ENCODE assay signal across 8 mouse cellular contexts in genomic region chr3:94456529-94457000, GRCm38 (mm10). TPM values are rescaled to one million over a fixed set of nuclear protein-coding genes. Genes with fewer than 3 reads are reported as not detected.
DNase-seq lines count a peak whose midpoint lies in the region; ATAC-seq lines count a peak whose summit lies in the region.

No protein-coding gene starts in this region.

- peak; percentile 86 for DNase-seq in layer of hippocampus, adult 11-12 months (ENCODE audit: low spot score)
- DNase-seq in layer of hippocampus, adult 9-10 months (ENCODE audit: low spot score): no peak
- peak; percentile 98 for DNase-seq in embryo, embryonic 10.5 days (ENCODE audit: low spot score)
- DNase-seq in gastrocnemius, postnatal 25 days: peak; percentile 56
- DNase-seq in intestine, embryonic 14.5 days (ENCODE audit: low spot score): peak; percentile 92
- peak; percentile 78 to 80 for DNase-seq in left cerebral cortex, postnatal 36 days (ENCODE audit: low spot score in 2 of 2)
- peak; percentile 98 for DNase-seq in midbrain, embryonic 11.5 days (ENCODE audit: low spot score, missing footprints)
- DNase-seq in right cerebral cortex, postnatal 4 days: peak; percentile 80

- peak; percentile 85 for ATAC-seq in intestine, embryonic 14.5 days (replicated peaks; ENCODE audit: low FRiP score, low TSS enrichment, low read depth)
- peak; percentile 94 for ATAC-seq in midbrain, embryonic 11.5 days (ENCODE audit: low FRiP score)

- H3K4me1 ChIP-seq in intestine, embryonic 14.5 days (replicated peaks; ENCODE audit: control insufficient read depth, insufficient read depth, low read length): no peaks in the 10 kb centered on the region
- H3K4me1 ChIP-seq in midbrain, embryonic 11.5 days (ENCODE audit: control insufficient read depth, insufficient read depth, low read length): no peaks in the 10 kb centered on the region

- H3K27ac ChIP-seq in intestine, embryonic 14.5 days (ENCODE audit: low read depth): no peak overlapping the region
- no peak overlapping the region for H3K27ac ChIP-seq in midbrain, embryonic 11.5 days (ENCODE audit: low read depth, low read length)

- no peak overlapping the region for H3K9ac ChIP-seq in intestine, embryonic 14.5 days (ENCODE audit: low read length)
- peak overlapping the region; percentile 20; the same call in 1 of the 2 replicates for H3K9ac ChIP-seq in midbrain, embryonic 11.5 days (ENCODE audit: low read length)

- H3K9me3 ChIP-seq in intestine, embryonic 14.5 days (ENCODE audit: control insufficient read depth, low read length): no peaks in the 10 kb centered on the region
- no peaks in the 10 kb centered on the region for H3K9me3 ChIP-seq in midbrain, embryonic 11.5 days (ENCODE audit: control insufficient read depth, low read length)

- no peaks in the 10 kb centered on the region for H3K27me3 ChIP-seq in intestine, embryonic 14.5 days (replicated peaks; ENCODE audit: control insufficient read depth, insufficient read depth, low read length)
- no peaks in the 10 kb centered on the region for H3K27me3 ChIP-seq in midbrain, embryonic 11.5 days (ENCODE audit: control insufficient read depth, insufficient read depth, low read length)

- WGBS in intestine, embryonic 14.5 days: 3% methylated on average over 12 of the region's 12 CpGs
- 3% methylated on average over 12 of the region's 12 CpGs for WGBS in midbrain, embryonic 11.5 days

- H3K36me3 ChIP-seq in intestine, embryonic 14.5 days (ENCODE audit: control insufficient read depth, insufficient read depth, low read length): no peaks in the 10 kb centered on the region
- H3K36me3 ChIP-seq in midbrain, embryonic 11.5 days (ENCODE audit: control insufficient read depth, insufficient read depth, low read length): no peaks in the 10 kb centered on the region

- intact Hi-C loops in left cerebral cortex, postnatal 36 days (cut with DNase I): loop anchor here (1.0 kb wide), 1 partner anchor 46 kb away; no protein-coding TSS in a partner anchor

- peak overlapping the region; percentile 45 for H3K4me2 ChIP-seq in intestine, embryonic 14.5 days (ENCODE audit: low read length)
- H3K4me2 ChIP-seq in midbrain, embryonic 11.5 days: peak overlapping the region; percentile 39

- H3K4me3 ChIP-seq in intestine, embryonic 14.5 days (ENCODE audit: low read depth, low read length): peak overlapping the region; percentile 28
- H3K4me3 ChIP-seq in midbrain, embryonic 11.5 days (ENCODE audit: low read depth, low read length): peak overlapping the region; percentile 23; the same call in 1 of the 2 replicates

RNA-seq across cellular contexts. Expression of gene Oaz3, which starts 12.8 kb away (rescaled TPM):
- total RNA-seq in gastrocnemius, postnatal 25 days (2021): not detected
- 0.26 and 0.51 TPM in 2 replicates for polyA plus RNA-seq in intestine, embryonic 14.5 days (2014; fragmentation: Nextera tagmentation; extraction: Ambion mirVana)
- total RNA-seq in left cerebral cortex, postnatal 36 days (2021): not detected
- 0.12 TPM in 1 of 2 replicates, not detected in the other for polyA plus RNA-seq in midbrain, embryonic 11.5 days (2014; fragmentation: Nextera tagmentation; extraction: Ambion mirVana)

RNA-seq across cellular contexts. Expression of gene Mrpl9, which starts 13.4 kb away (rescaled TPM):
- total RNA-seq in gastrocnemius, postnatal 25 days (2021): 10 to 100 TPM; 35.6 to 39.1 TPM
- polyA plus RNA-seq in intestine, embryonic 14.5 days (2014; fragmentation: Nextera tagmentation; extraction: Ambion mirVana): 73.2 and 76.2 TPM in 2 replicates
- 10 to 100 TPM; 34.1 to 42.3 TPM for total RNA-seq in left cerebral cortex, postnatal 36 days (2021)
- 71.1 and 73.3 TPM in 2 replicates for polyA plus RNA-seq in midbrain, embryonic 11.5 days (2014; fragmentation: Nextera tagmentation; extraction: Ambion mirVana)

RNA-seq across cellular contexts. Expression of gene Celf3, which starts 21.5 kb away (rescaled TPM):
- not detected for total RNA-seq in gastrocnemius, postnatal 25 days (2021)
- 47.7 and 54.3 TPM in 2 replicates for polyA plus RNA-seq in intestine, embryonic 14.5 days (2014; fragmentation: Nextera tagmentation; extraction: Ambion mirVana)
- 100 to 1,000 TPM; 141 to 163 TPM for total RNA-seq in left cerebral cortex, postnatal 36 days (2021)
- polyA plus RNA-seq in midbrain, embryonic 11.5 days (2014; fragmentation: Nextera tagmentation; extraction: Ambion mirVana): 150 and 154 TPM in 2 replicates

RNA-seq across cellular contexts. Expression of gene Riiad1, which starts 23.6 kb away (rescaled TPM):
- total RNA-seq in gastrocnemius, postnatal 25 days (2021): 1 to 10 TPM; 4.6 to 4.9 TPM
- 8.1 and 9.3 TPM in 2 replicates for polyA plus RNA-seq in intestine, embryonic 14.5 days (2014; fragmentation: Nextera tagmentation; extraction: Ambion mirVana)
- total RNA-seq in left cerebral cortex, postnatal 36 days (2021): 1 to 10 TPM; 4.5 to 5.7 TPM
- 15.3 TPM in 2 replicates for polyA plus RNA-seq in midbrain, embryonic 11.5 days (2014; fragmentation: Nextera tagmentation; extraction: Ambion mirVana)

RNA-seq across cellular contexts. Expression of gene Tdrkh, which starts 43.5 kb away (rescaled TPM):
- total RNA-seq in gastrocnemius, postnatal 25 days (2021): 1 to 10 TPM; 1.5 to 2.0 TPM
- 11.4 and 14.6 TPM in 2 replicates for polyA plus RNA-seq in intestine, embryonic 14.5 days (2014; fragmentation: Nextera tagmentation; extraction: Ambion mirVana)
- total RNA-seq in left cerebral cortex, postnatal 36 days (2021): 10 to 100 TPM; 35.2 to 36.7 TPM
- polyA plus RNA-seq in midbrain, embryonic 11.5 days (2014; fragmentation: Nextera tagmentation; extraction: Ambion mirVana): 55.3 and 63.2 TPM in 2 replicates

Comparison
In these comparisons a context has a peak if more than half of its experiments do, and no peak if none do; other contexts are left out.
1. RNA of gene Celf3, which starts 21.5 kb away (total RNA-seq): 141 to 163 TPM in left cerebral cortex, postnatal 36 days; not detected in gastrocnemius, postnatal 25 days; every median in the first group is over 100 times any median in the second.